Comparison of ENCODE assay signal across 35 mouse cellular contexts in the genomic region with DNA sequence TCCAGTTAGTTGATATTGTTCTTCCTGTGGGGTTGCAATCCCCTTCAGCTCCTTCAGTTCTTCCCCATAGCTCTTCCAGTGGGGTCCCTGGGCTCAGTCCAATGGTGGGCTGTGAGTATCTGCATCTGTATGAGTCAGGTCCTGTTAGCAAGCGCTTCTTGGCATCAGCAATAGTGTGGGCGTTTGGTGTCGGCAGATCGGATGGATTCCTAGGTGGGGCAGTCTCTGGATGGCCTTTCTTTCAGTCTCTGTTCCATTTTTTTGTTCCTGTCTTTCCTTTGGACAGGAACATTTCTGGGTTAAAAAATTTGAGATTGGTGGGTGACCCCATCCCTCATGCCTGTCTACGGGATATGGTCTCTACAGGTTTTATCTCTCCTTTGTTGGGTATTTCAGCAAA. TPM values are rescaled to one million over a fixed set of nuclear protein-coding genes. Genes with fewer than 3 reads are reported as not detected.
"Had no signal": no experiment of that assay in that cellular context is flagged by ENCODE, and none has a peak within 500 bp of the region (broad histone marks: within the 10 kb centered on the region; RNA-seq: fewer than 3 reads in every experiment).

No protein-coding gene starts in this region.

- H3K9me3 ChIP-seq: heart, embryonic 12.5 days; heart, embryonic 13.5 days; heart, embryonic 15.5 days; hindbrain, embryonic 10.5 days; hindbrain, embryonic 12.5 days; hindbrain, embryonic 13.5 days; hindbrain, embryonic 15.5 days; intestine, embryonic 15.5 days; kidney, embryonic 15.5 days had no signal

- H3K36me3 ChIP-seq: heart, embryonic 12.5 days; heart, embryonic 13.5 days; heart, embryonic 15.5 days; hindbrain, embryonic 10.5 days; hindbrain, embryonic 12.5 days; hindbrain, embryonic 13.5 days; hindbrain, embryonic 15.5 days; intestine, embryonic 15.5 days; kidney, embryonic 15.5 days had no signal

- H3K4me2 ChIP-seq: heart, embryonic 11.5 days; heart, embryonic 12.5 days; heart, embryonic 13.5 days; heart, embryonic 15.5 days; hindbrain, embryonic 12.5 days; hindbrain, embryonic 13.5 days; hindbrain, embryonic 14.5 days; hindbrain, embryonic 15.5 days; intestine, embryonic 15.5 days; kidney, embryonic 15.5 days had no signal

- H3K27ac ChIP-seq: heart, embryonic 13.5 days; heart, embryonic 15.5 days; hindbrain, embryonic 10.5 days; hindbrain, embryonic 12.5 days; hindbrain, embryonic 13.5 days; hindbrain, embryonic 14.5 days; hindbrain, embryonic 15.5 days; hindbrain, postnatal 0 days; intestine, embryonic 15.5 days; kidney, embryonic 15.5 days; kidney, postnatal 0 days; layer of hippocampus, adult 2 months; left cerebral cortex, adult 2 months had no signal

- H3K27me3 ChIP-seq: heart, embryonic 12.5 days; heart, embryonic 13.5 days; heart, embryonic 15.5 days; hindbrain, embryonic 12.5 days; hindbrain, embryonic 13.5 days; hindbrain, embryonic 15.5 days; intestine, embryonic 15.5 days; kidney, embryonic 15.5 days had no signal

- H3K4me1 ChIP-seq: heart, embryonic 12.5 days; heart, embryonic 13.5 days; heart, embryonic 15.5 days; hindbrain, embryonic 10.5 days; hindbrain, embryonic 12.5 days; hindbrain, embryonic 13.5 days; hindbrain, embryonic 15.5 days; intestine, embryonic 15.5 days; kidney, embryonic 15.5 days had no signal

- H3K4me3 ChIP-seq: heart, embryonic 12.5 days; heart, embryonic 13.5 days; heart, embryonic 15.5 days; hindbrain, embryonic 10.5 days; hindbrain, embryonic 12.5 days; hindbrain, embryonic 13.5 days; hindbrain, embryonic 15.5 days; intestine, embryonic 15.5 days; kidney, embryonic 15.5 days; layer of hippocampus, adult 2 months; left cerebral cortex, adult 2 months had no signal

- ATAC-seq: hindbrain, embryonic 16.5 days; hindbrain, postnatal 0 days; inflammation-experienced regulatory T-cells, adult 6 months; intestine, embryonic 15.5 days; intestine, embryonic 16.5 days; intestine, postnatal 0 days had no signal

- DNase-seq: heart, postnatal 10 days; heart, postnatal 14 days; heart, postnatal 36 days; heart, postnatal 4 days; kidney, adult 11 months; kidney, adult 18-20 months; kidney, adult 2 months; kidney, adult 8-10 months; kidney, adult 9 months; kidney, postnatal 10 days; kidney, postnatal 14 days; kidney, postnatal 25 days; kidney, postnatal 36 days; kidney, postnatal 4 days; layer of hippocampus, adult 9-11 months; layer of hippocampus, postnatal 36 days had no signal

- H3K9ac ChIP-seq: heart, embryonic 12.5 days; heart, embryonic 13.5 days; heart, embryonic 15.5 days; hindbrain, embryonic 12.5 days; hindbrain, embryonic 13.5 days; hindbrain, embryonic 14.5 days; hindbrain, embryonic 15.5 days; intestine, embryonic 15.5 days; kidney, embryonic 15.5 days had no signal

RNA-seq across cellular contexts. Expression of a gene that starts 18.5 kb away (rescaled TPM):
- polyA plus RNA-seq: heart, embryonic 12.5 days; inflammation-experienced regulatory T-cells, adult 6 months had no signal
